Mouse (Mus musculus): ENCODE measurements at regions not wholly inside any gene's neighbourhood (a gene's known extent, or its start where the extent isn't known, plus 50 kb on each side); places are given as distances from the start of the nearest gene placed in this dataset.

- peak; percentile 14 to 42 for DNase-seq (ENCODE audit: low spot score in 2 of 2)
Measured at GRCm38 (mm10) chr2:170675731-170676130, 55.9 kb upstream of the Dok5 start.

GRCm38 (mm10) chr2:170673683-170674082, 57.9 kb upstream of the Dok5 start:
- DNase-seq (ENCODE audit: low spot score in 2 of 2) = no peak

GRCm38 (mm10) chr2:170672789-170673188, 58.8 kb upstream of the Dok5 start:
- no peak for DNase-seq (ENCODE audit: low spot score in 2 of 2)

- DNase-seq (ENCODE audit: low spot score in 2 of 2) = no peak
Measured at GRCm38 (mm10) chr2:170668960-170669359, 62.6 kb upstream of the Dok5 start.

- no peak for DNase-seq (ENCODE audit: low spot score in 2 of 2)
Measured at GRCm38 (mm10) chr2:170668497-170668896, 63.1 kb upstream of the Dok5 start.

- DNase-seq (ENCODE audit: low spot score in 2 of 2) = peak; percentile 28 to 63
Measured at GRCm38 (mm10) chr2:170662069-170662980, 60.5 kb upstream of the 4930470P17Rik start.

GRCm38 (mm10) chr2:170659291-170659690, 57.5 kb upstream of the 4930470P17Rik start:
- DNase-seq (ENCODE audit: low spot score in 2 of 2) = no peak

- no peak for DNase-seq (ENCODE audit: low spot score in 2 of 2)
Measured at GRCm38 (mm10) chr2:170658520-170658919, 56.7 kb upstream of the 4930470P17Rik start.

GRCm38 (mm10) chr2:170657821-170658221, 56.0 kb upstream of the 4930470P17Rik start:
- no peak for DNase-seq (ENCODE audit: low spot score in 2 of 2)

GRCm38 (mm10) chr2:170652128-170652527, 50.3 kb upstream of the 4930470P17Rik start:
- peak; percentile 16 to 20 for DNase-seq (ENCODE audit: low spot score in 2 of 2)

All from layer of hippocampus, adult 8-10 months (tissue).